ENCODE assay signal across 8 mouse cellular contexts in the genomic region with DNA sequence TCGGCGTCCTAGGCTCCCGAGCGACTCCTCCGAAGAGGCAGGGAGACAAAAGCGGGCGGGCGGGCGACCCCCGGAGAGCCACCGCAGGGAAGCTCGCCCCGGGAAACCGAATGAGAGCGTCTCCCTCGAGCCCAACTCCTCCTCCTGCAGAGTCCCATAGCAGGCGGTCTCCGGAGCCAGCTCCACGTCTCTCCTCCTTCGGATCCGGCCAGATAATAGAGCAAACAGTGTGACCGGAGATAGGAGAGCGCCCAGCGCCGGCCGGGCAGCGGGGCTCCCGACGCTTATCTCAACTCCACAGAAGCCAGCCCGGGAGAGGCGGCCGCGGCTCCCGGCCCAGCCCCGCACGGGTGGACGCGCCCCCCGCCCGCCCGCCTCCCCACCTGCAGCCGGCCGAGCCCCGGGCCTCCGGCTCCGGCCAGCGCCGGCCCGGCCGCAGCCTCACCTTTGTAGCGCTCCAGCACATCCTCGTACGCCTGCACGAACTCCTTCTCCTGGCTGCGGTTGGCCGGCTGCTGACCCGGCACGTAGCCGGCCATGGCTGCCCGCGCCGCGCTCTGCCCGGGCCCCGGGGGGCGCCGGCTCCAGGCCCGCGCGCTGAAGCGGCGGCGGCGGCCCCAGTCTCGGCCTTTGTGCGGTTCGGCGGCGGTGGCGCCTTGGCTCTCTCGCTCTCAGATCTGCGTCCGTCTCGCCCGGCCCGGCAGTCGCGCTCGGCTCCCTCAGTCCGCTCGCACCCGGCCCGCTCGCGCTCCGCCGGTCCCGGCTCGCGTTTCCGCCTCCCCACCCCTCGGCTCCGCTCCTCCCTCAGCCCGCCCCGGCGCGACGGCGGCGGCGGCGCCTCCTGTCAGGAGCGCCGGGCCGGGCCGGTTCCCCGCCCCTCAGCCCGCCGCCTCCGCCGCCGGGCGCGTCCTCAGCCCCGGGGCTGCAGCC. TPM values are rescaled to one million over a fixed set of nuclear protein-coding genes. Genes with fewer than 3 reads are reported as not detected.
DNase-seq lines count a peak whose midpoint lies in the region; ATAC-seq and TF ChIP-seq lines count a peak whose summit lies in the region.

No protein-coding gene starts in this region.

- peak overlapping the region; percentile 94 for H3K27ac ChIP-seq in ES-E14 (ENCODE audit: insufficient read depth, low read depth, low read length, poor library complexity, severe bottlenecking)
- peak overlapping the region; percentile 47 for H3K27ac ChIP-seq in bone marrow macrophage, adult 2 months (ENCODE audit: insufficient read depth, low read depth, low read length)
- peak overlapping the region; percentile 98 for H3K27ac ChIP-seq in heart, embryonic 15.5 days
- peak overlapping the region; percentile 99 for H3K27ac ChIP-seq in kidney, postnatal 0 days
- peak overlapping the region; percentile 98 for H3K27ac ChIP-seq in lung, embryonic 15.5 days
- peak overlapping the region; percentile 74 for H3K27ac ChIP-seq in olfactory bulb, adult 2 months (ENCODE audit: insufficient read depth, low read depth, low read length)

- no peak for TF ChIP-seq CTCF in bone marrow macrophage, adult 2 months (IDR thresholded peaks at IDR 0.05; ENCODE audit: low read depth, low read length)
- TF ChIP-seq CTCF in kidney, postnatal 0 days (IDR thresholded peaks at IDR 0.05; ENCODE audit: low read depth): no peak
- TF ChIP-seq CTCF in olfactory bulb, adult 2 months (IDR thresholded peaks at IDR 0.05; ENCODE audit: insufficient read depth, low read depth, low read length): no peak

- in situ Hi-C loops in ES-E14 (cut with MboI; ENCODE audit: low sequenced_read_pairs in 2 of 2, unreplicated experiment in 2 of 2): no loop called here

- peaks cover 14 to 20% of the 10 kb centered on the region in 2 experiments for H3K4me1 ChIP-seq in ES-E14 (ENCODE audit: control insufficient read depth in 2 of 2, insufficient read depth in 2 of 2, low read length in 2 of 2, poor library complexity in 1 of 2)
- peaks cover 34% of the 10 kb centered on the region for H3K4me1 ChIP-seq in bone marrow macrophage, adult 2 months (ENCODE audit: control insufficient read depth, insufficient read depth, low read length)
- peaks cover 57% of the 10 kb centered on the region for H3K4me1 ChIP-seq in erythroblast, embryonic 14.5 days (ENCODE audit: control insufficient read depth)
- peaks cover 44% of the 10 kb centered on the region for H3K4me1 ChIP-seq in heart, embryonic 15.5 days (replicated peaks)
- peaks cover 19% of the 10 kb centered on the region for H3K4me1 ChIP-seq in kidney, postnatal 0 days (replicated peaks; ENCODE audit: insufficient read depth, low read length)
- peaks cover 46% of the 10 kb centered on the region for H3K4me1 ChIP-seq in lung, embryonic 15.5 days
- peaks cover 20% of the 10 kb centered on the region for H3K4me1 ChIP-seq in olfactory bulb, adult 2 months (ENCODE audit: control insufficient read depth, insufficient read depth, low read length)

- H3K4me3 ChIP-seq in ES-E14 (ENCODE audit: insufficient read depth in 1 of 2, low read depth in 1 of 2, low read length in 2 of 2, poor library complexity in 1 of 2, severe bottlenecking in 1 of 2): peak overlapping the region; percentile 76 to 86
- peak overlapping the region; percentile 81 for H3K4me3 ChIP-seq in bone marrow macrophage, adult 2 months (ENCODE audit: insufficient read depth, low read length)
- peak overlapping the region; percentile 87 for H3K4me3 ChIP-seq in erythroblast, embryonic 14.5 days (replicated peaks)
- peak overlapping the region; percentile 88 for H3K4me3 ChIP-seq in heart, embryonic 15.5 days
- peak overlapping the region; percentile 86 for H3K4me3 ChIP-seq in kidney, postnatal 0 days (replicated peaks; ENCODE audit: low read depth, low read length)
- H3K4me3 ChIP-seq in lung, embryonic 15.5 days: peak overlapping the region; percentile 94
- peak overlapping the region; percentile 92 for H3K4me3 ChIP-seq in olfactory bulb, adult 2 months (ENCODE audit: insufficient read depth, low read depth, low read length)

- ATAC-seq in heart, embryonic 15.5 days (replicated peaks; ENCODE audit: insufficient number of reproducible peaks, insufficient read depth, low FRiP score, low read depth): peak; percentile 82
- peak; percentile 82 for ATAC-seq in kidney, postnatal 0 days (replicated peaks; ENCODE audit: low FRiP score, low read depth)
- peak; percentile 86 for ATAC-seq in lung, embryonic 15.5 days (ENCODE audit: borderline replicate concordance, extremely low read depth, low FRiP score, low TSS enrichment)

- peak overlapping the region; percentile 82 for H3K9ac ChIP-seq in ES-E14 (ENCODE audit: insufficient read depth, low read depth, low read length, poor library complexity, severe bottlenecking)
- peak overlapping the region; percentile 88 for H3K9ac ChIP-seq in heart, embryonic 15.5 days
- H3K9ac ChIP-seq in kidney, postnatal 0 days (ENCODE audit: low read depth, low read length): peak overlapping the region; percentile 98
- H3K9ac ChIP-seq in lung, embryonic 15.5 days: peak overlapping the region; percentile 96

- under 1% methylated on average over 102 of the region's 125 CpGs for WGBS in heart, embryonic 15.5 days
- under 1% methylated on average over 94 of the region's 125 CpGs for WGBS in kidney, postnatal 0 days
- WGBS in lung, embryonic 15.5 days: under 1% methylated on average over 112 of the region's 125 CpGs
- WGBS in olfactory bulb, adult 2 months: under 1% methylated on average over 120 of the region's 125 CpGs

- H3K36me3 ChIP-seq in ES-E14 (ENCODE audit: control insufficient read depth, insufficient read depth, low read length, poor library complexity, severe bottlenecking): no peaks in the 10 kb centered on the region
- H3K36me3 ChIP-seq in erythroblast, embryonic 14.5 days (ENCODE audit: control insufficient read depth): peaks cover 9% of the 10 kb centered on the region
- no peaks in the 10 kb centered on the region for H3K36me3 ChIP-seq in heart, embryonic 15.5 days
- no peaks in the 10 kb centered on the region for H3K36me3 ChIP-seq in kidney, postnatal 0 days (ENCODE audit: insufficient read depth, low read length)
- no peaks in the 10 kb centered on the region for H3K36me3 ChIP-seq in lung, embryonic 15.5 days

- no peaks in the 10 kb centered on the region for H3K9me3 ChIP-seq in ES-E14 (ENCODE audit: control insufficient read depth, insufficient read depth, low read depth, low read length)
- no peaks in the 10 kb centered on the region for H3K9me3 ChIP-seq in erythroblast, embryonic 14.5 days (ENCODE audit: control insufficient read depth, low read length)
- H3K9me3 ChIP-seq in heart, embryonic 15.5 days (replicated peaks): no peaks in the 10 kb centered on the region
- no peaks in the 10 kb centered on the region for H3K9me3 ChIP-seq in kidney, postnatal 0 days (replicated peaks; ENCODE audit: low read length)
- H3K9me3 ChIP-seq in lung, embryonic 15.5 days: no peaks in the 10 kb centered on the region

- no peak for TF ChIP-seq POLR2A in bone marrow macrophage, adult 2 months (IDR thresholded peaks at IDR 0.05; ENCODE audit: borderline replicate concordance, low read depth, low read length)
- TF ChIP-seq POLR2A in olfactory bulb, adult 2 months (IDR thresholded peaks at IDR 0.05; ENCODE audit: insufficient read depth, low read depth, low read length): no peak

- no peak for DNase-seq in ES-E14 (ENCODE audit: low read depth, low spot score)
- peak; percentile 80 for DNase-seq in kidney, postnatal 0 days (ENCODE audit: low spot score)
- DNase-seq in thymus, postnatal 14 days: peak; percentile 74

- peaks cover 16% of the 10 kb centered on the region for H3K27me3 ChIP-seq in erythroblast, embryonic 14.5 days (ENCODE audit: control insufficient read depth)
- H3K27me3 ChIP-seq in heart, embryonic 15.5 days: no peaks in the 10 kb centered on the region
- no peaks in the 10 kb centered on the region for H3K27me3 ChIP-seq in kidney, postnatal 0 days (ENCODE audit: insufficient read depth, low read length)
- H3K27me3 ChIP-seq in lung, embryonic 15.5 days: no peaks in the 10 kb centered on the region

- peak overlapping the region; percentile 91 for H3K4me2 ChIP-seq in heart, embryonic 15.5 days
- peak overlapping the region; percentile 92 for H3K4me2 ChIP-seq in kidney, postnatal 0 days (ENCODE audit: low read length)
- peak overlapping the region; percentile 85 for H3K4me2 ChIP-seq in lung, embryonic 15.5 days

TF ChIP-seq in ES-E14, 5 proteins besides CTCF, POLR2A, EP300 and RAD21:
- TF ChIP-seq ZNF384 (IDR thresholded peaks at IDR 0.05; ENCODE audit: low read depth, low read length) (no peak), ZC3H11A (IDR thresholded peaks at IDR 0.05; ENCODE audit: borderline replicate concordance, low read depth, low read length) (no peak), CHD2 (IDR thresholded peaks at IDR 0.05; ENCODE audit: low read depth, low read length) (no peak), MAFK (IDR thresholded peaks at IDR 0.05; ENCODE audit: insufficient read depth, low read depth, low read length) (no peak), HCFC1 (IDR thresholded peaks at IDR 0.05; ENCODE audit: borderline replicate concordance, insufficient read depth, low read length) (no peak)
TF ChIP-seq in ES-E14: peak in this region for 0.

RNA-seq across cellular contexts. Expression of a gene that starts 19.9 kb away (rescaled TPM):
- 277 and 354 TPM in 2 replicates for total RNA-seq in ES-E14 (2012; rRNA removed)
- 176 and 182 TPM in 2 replicates for polyA plus RNA-seq in bone marrow macrophage, adult 2 months (2012; ENCODE audit: insufficient read depth, insufficient read length, missing spikeins)
- 4.9 and 5.5 TPM in 2 replicates for polyA plus RNA-seq in erythroblast, embryonic 14.5 days (2012)
- 51.0 and 51.1 TPM in 2 replicates for polyA plus RNA-seq in heart, embryonic 15.5 days (2015; fragmentation: Nextera tagmentation; extraction: Ambion mirVana)
- polyA plus RNA-seq in kidney, postnatal 0 days (2015; fragmentation: Nextera tagmentation; extraction: Ambion mirVana): 33.8 and 36.9 TPM in 2 replicates
- polyA plus RNA-seq in lung, embryonic 15.5 days (2015; fragmentation: Nextera tagmentation; extraction: Ambion mirVana): 64.2 and 73.1 TPM in 2 replicates
- polyA plus RNA-seq in olfactory bulb, adult 2 months (2012; ENCODE audit: insufficient read depth, insufficient read length, low replicate concordance, missing spikeins): 258 and 508 TPM in 2 replicates

RNA-seq across cellular contexts. Expression of a gene that starts 53.7 kb away (rescaled TPM):
- 72.8 and 92.9 TPM in 2 replicates for total RNA-seq in ES-E14 (2012; rRNA removed)
- polyA plus RNA-seq in bone marrow macrophage, adult 2 months (2012; ENCODE audit: insufficient read depth, insufficient read length, missing spikeins): 110 and 121 TPM in 2 replicates
- 8.9 and 13.5 TPM in 2 replicates for polyA plus RNA-seq in erythroblast, embryonic 14.5 days (2012)
- polyA plus RNA-seq in heart, embryonic 15.5 days (2015; fragmentation: Nextera tagmentation; extraction: Ambion mirVana): 423 and 551 TPM in 2 replicates
- 456 and 482 TPM in 2 replicates for polyA plus RNA-seq in kidney, postnatal 0 days (2015; fragmentation: Nextera tagmentation; extraction: Ambion mirVana)
- polyA plus RNA-seq in lung, embryonic 15.5 days (2015; fragmentation: Nextera tagmentation; extraction: Ambion mirVana): 263 and 281 TPM in 2 replicates
- polyA plus RNA-seq in olfactory bulb, adult 2 months (2012; ENCODE audit: insufficient read depth, insufficient read length, low replicate concordance, missing spikeins): not detected in 2 replicates

Comparison
In these comparisons a context has a peak if more than half of its experiments do, and no peak if none do; other contexts are left out.
1. H3K27ac ChIP-seq: peak in every context shown above with its lines; median percentile 99 in kidney, postnatal 0 days; 98 in heart, embryonic 15.5 days; 98 in lung, embryonic 15.5 days; 94 in ES-E14; 74 in olfactory bulb, adult 2 months; 47 in bone marrow macrophage, adult 2 months.